Mouse (Mus musculus) CH12.LX (cell line): ENCODE measurements around the gene Ldlrad2. TPM values are rescaled to one million over a fixed set of nuclear protein-coding genes. Genes with fewer than 3 reads are reported as not detected.

ENCODE experiments used
- DNase-seq: peaks from one replicate; pipeline ENCODE4 v3.0.0-alpha.2; 2013; ENCODE audit errors: extremely low read depth
- H3K27ac ChIP-seq: 2 replicates; pipeline ENCODE4 v1.5.1; 2012; ENCODE audit warnings: low read depth, mild to moderate bottlenecking, control low read depth, moderate library complexity; ENCODE audit not compliant: insufficient read depth
- H3K27me3 ChIP-seq: replicated peaks from 2 replicates; pipeline ENCODE3; 2012; ENCODE audit warnings: inconsistent platforms
- H3K36me3 ChIP-seq, 2 experiments: replicated peaks in 1 of 2; 2 replicates each; pipeline versions ENCODE3 to v1.6.1; 2012; ENCODE audit warnings: inconsistent platforms in 1 of 2, low read length in 1 of 2, mild to moderate bottlenecking in 1 of 2, mixed read lengths in 1 of 2, moderate library complexity in 1 of 2; ENCODE audit not compliant: control insufficient read depth in 1 of 2, insufficient read depth in 1 of 2
- H3K4me1 ChIP-seq, 2 experiments: 2 replicates each; pipeline ENCODE4 v1.6.1; 2012; ENCODE audit warnings: inconsistent platforms in 1 of 2, moderate library complexity in 1 of 2; ENCODE audit not compliant: insufficient read depth in 2 of 2, control insufficient read depth in 1 of 2
- H3K4me2 ChIP-seq: 2 replicates; pipeline ENCODE4 v1.6.1; 2012; ENCODE audit warnings: low read depth, mild to moderate bottlenecking, control low read depth; ENCODE audit not compliant: poor library complexity, insufficient read depth, severe bottlenecking
- H3K4me3 ChIP-seq, 3 experiments: fragments of 150-350 bp in 1 of 3; sonication (generic) in 1 of 3; replicated peaks in 1 of 3; 2 replicates each; pipeline versions ENCODE3 to v1.5.1; 2011 to 2012; ENCODE audit warnings: low read depth in 2 of 3, low read length in 2 of 3, mild to moderate bottlenecking in 2 of 3, moderate library complexity in 2 of 3, control low read depth in 1 of 3, improper control_type of control experiment in 1 of 3, inconsistent platforms in 1 of 3, mixed read lengths in 1 of 3; ENCODE audit not compliant: poor library complexity in 1 of 3
- H3K79me2 ChIP-seq: replicated peaks from 2 replicates; pipeline ENCODE4 v1.6.1; 2012; ENCODE audit warnings: mild to moderate bottlenecking, moderate library complexity; ENCODE audit not compliant: control insufficient read depth, poor library complexity, insufficient read depth, severe bottlenecking; ENCODE audit errors: extremely low read depth
- H3K9ac ChIP-seq: 2 replicates; pipeline ENCODE4 v1.6.1; 2012; ENCODE audit warnings: low read depth, mild to moderate bottlenecking, control low read depth, moderate library complexity; ENCODE audit not compliant: insufficient read depth
- H3K9me3 ChIP-seq: replicated peaks from 2 replicates; pipeline ENCODE3; 2012; ENCODE audit warnings: low read length, inconsistent platforms, mixed read lengths
- BHLHE40 ChIP-seq: IDR thresholded peaks from 2 replicates; pipeline ENCODE4 v1.6.1; 2011; ENCODE audit warnings: mild to moderate bottlenecking, low read depth, low read length, improper control_type of control experiment
- E2F4 ChIP-seq: IDR thresholded peaks from 2 replicates; pipeline ENCODE4 v1.6.1; 2011; ENCODE audit warnings: low read depth, low read length, improper control_type of control experiment; ENCODE audit not compliant: insufficient replicate concordance
- ELF1 ChIP-seq: IDR thresholded peaks from 2 replicates; pipeline ENCODE4 v1.6.1; 2014; ENCODE audit warnings: low read depth, mild to moderate bottlenecking, inconsistent platforms, low read length, improper control_type of control experiment
- ETS1 ChIP-seq: conservative IDR thresholded peaks from 2 replicates; pipeline ENCODE4 v1.6.1; 2012; ENCODE audit warnings: low read depth, mild to moderate bottlenecking, inconsistent platforms, low read length, improper control_type of control experiment, moderate library complexity
- GABPA ChIP-seq: IDR thresholded peaks from 2 replicates; pipeline ENCODE4 v1.6.1; 2012; ENCODE audit warnings: low read depth, low read length, improper control_type of control experiment, inconsistent platforms; ENCODE audit not compliant: insufficient replicate concordance
- HCFC1 ChIP-seq: IDR thresholded peaks from 2 replicates; pipeline ENCODE4 v1.6.1; 2012; ENCODE audit warnings: low read depth, mild to moderate bottlenecking, inconsistent platforms, low read length, improper control_type of control experiment
- IRF4 ChIP-seq: IDR thresholded peaks from 2 replicates; pipeline ENCODE4 v1.6.1; 2014; ENCODE audit warnings: low read depth, mild to moderate bottlenecking, inconsistent platforms, low read length, improper control_type of control experiment
- MAZ ChIP-seq: IDR thresholded peaks from 2 replicates; pipeline ENCODE4 v1.6.1; 2012; ENCODE audit warnings: low read depth, mild to moderate bottlenecking, inconsistent platforms, low read length, improper control_type of control experiment, moderate library complexity
- NELFE ChIP-seq: IDR thresholded peaks from 2 replicates; pipeline ENCODE4 v1.6.1; 2011; ENCODE audit warnings: low read depth, low read length, improper control_type of control experiment
- NRF1 ChIP-seq: IDR thresholded peaks from 2 replicates; pipeline ENCODE4 v1.6.1; 2014; ENCODE audit warnings: low read depth, mild to moderate bottlenecking, inconsistent platforms, low read length, improper control_type of control experiment, moderate library complexity
- POLR2AphosphoS2 ChIP-seq: IDR thresholded peaks from 2 replicates; pipeline ENCODE4 v1.6.1; 2011; ENCODE audit warnings: low read depth, low read length, improper control_type of control experiment
- RCOR1 ChIP-seq: conservative IDR thresholded peaks from 2 replicates; pipeline ENCODE4 v1.6.1; 2012; ENCODE audit warnings: low read depth, mild to moderate bottlenecking, inconsistent platforms, low read length, improper control_type of control experiment
- SMC3 ChIP-seq: IDR thresholded peaks from 2 replicates; pipeline ENCODE4 v1.6.1; 2011; ENCODE audit warnings: low read depth, low read length, improper control_type of control experiment
- USF2 ChIP-seq: conservative IDR thresholded peaks from 2 replicates; pipeline ENCODE4 v1.6.1; 2011; ENCODE audit warnings: low read depth, low read length, improper control_type of control experiment
- ZC3H11A ChIP-seq: IDR thresholded peaks from 2 replicates; pipeline ENCODE4 v1.6.1; 2012; ENCODE audit warnings: low read depth, mild to moderate bottlenecking, inconsistent platforms, low read length, improper control_type of control experiment
- ZMIZ1 ChIP-seq: IDR thresholded peaks from 2 replicates; pipeline ENCODE4 v1.6.1; 2012; ENCODE audit warnings: low read depth, mild to moderate bottlenecking, inconsistent platforms, low read length, improper control_type of control experiment
- dilution Hi-C: fragments of 300-500 bp; cut with MboI; formaldehyde crosslinking; loops from 2 replicates; pipeline ENCODE4 v1.14.3; 2020; ENCODE audit warnings: low sequenced_read_pairs; ENCODE audit not compliant: extremely low pct_unique_long_range_greater_than_20kb, extremely low pct_ligation_motif_present
- in situ Hi-C: fragments of 300-500 bp; cut with MboI; formaldehyde crosslinking; loops from 3 replicates; pipeline ENCODE4 v1.14.3; 2019; ENCODE audit warnings: low sequenced_read_pairs, low pct_ligation_motif_present, low pct_unique_long_range_greater_than_20kb, mixed read lengths
- polyA plus RNA-seq: library from polyadenylated mRNA; unstranded; fragments of >175 nt; gene quantifications from 2 replicates; pipeline ENCODE4 v1.2.1, GENCODE M21; 2012; ENCODE audit warnings: low read depth; ENCODE audit not compliant: insufficient read length
- total RNA-seq, 2 experiments: library from RNA; depleted of rRNA; stranded (reverse); fragments of 300-350 nt in 1 of 2; fragments of >200 nt in 1 of 2; gene quantifications; 2 replicates each; pipeline ENCODE4 v1.2.3; 2012 to 2014

Ldlrad2 gene
- total and polyA plus RNA-seq, 3 experiments: not detected

- H3K27ac ChIP-seq: no peak overlapping the region
- dilution Hi-C loops: no loop called here
- TF ChIP-seq SMC3: no peak
- no peak for TF ChIP-seq ZMIZ1
- TF ChIP-seq GABPA: no peak
- no peak for TF ChIP-seq USF2
- no peak for TF ChIP-seq ZC3H11A
- TF ChIP-seq NRF1: no peak
- no peak for TF ChIP-seq ETS1
- TF ChIP-seq POLR2AphosphoS2: no peak
- TF ChIP-seq RCOR1: no peak
- TF ChIP-seq IRF4: no peak
- TF ChIP-seq, all 38 proteins: peak for 0
- peaks cover 0 to 93% of the 10 kb centered on the region in 2 experiments for H3K36me3 ChIP-seq
- H3K9ac ChIP-seq: no peak overlapping the region
- H3K27me3 ChIP-seq: no peaks in the 10 kb centered on the region
- H3K4me3 ChIP-seq: no peak overlapping the region
- no peak for DNase-seq
- H3K9me3 ChIP-seq: no peaks in the 10 kb centered on the region
- in situ Hi-C loops: no loop called here
- H3K79me2 ChIP-seq: no peaks in the 10 kb centered on the region
- H3K4me1 ChIP-seq: peaks cover 0 to 18% of the 10 kb centered on the region in 2 experiments; a peak in 3 of 4 replicates
- H3K4me2 ChIP-seq: no peak overlapping the region
Observed at GRCm38 (mm10) chr4:137540356-137540755, 34.0 kb downstream of the Ldlrad2 start.

DNA sequence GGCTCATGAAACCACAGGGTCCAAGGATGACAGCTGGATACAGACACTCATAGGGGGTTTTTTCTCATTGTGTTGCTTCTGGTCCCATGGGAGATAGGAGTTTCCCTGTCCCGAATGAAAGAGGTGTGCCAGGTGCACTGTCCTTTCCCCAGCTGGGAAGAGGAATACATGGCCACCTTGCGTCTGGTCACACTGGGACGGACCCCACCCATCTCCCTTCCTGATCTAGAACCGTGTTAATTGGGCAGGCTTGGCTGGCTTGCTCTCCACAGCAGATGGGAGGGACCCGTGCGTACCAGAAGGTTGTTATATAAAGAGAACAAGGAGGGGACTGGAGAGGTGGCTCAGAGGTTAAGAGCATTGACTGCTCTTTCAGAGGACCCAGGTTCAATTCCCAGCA lies 46.5 kb downstream of the Ldlrad2 start:
- no peak for TF ChIP-seq MAZ
- TF ChIP-seq NRF1: no peak
- no peak for TF ChIP-seq BHLHE40
- no peak for TF ChIP-seq NELFE
- no peak for TF ChIP-seq HCFC1
- no peak for TF ChIP-seq ZMIZ1
- no peak for TF ChIP-seq ETS1
- TF ChIP-seq ELF1: no peak
- no peak for TF ChIP-seq E2F4
- no peak for TF ChIP-seq IRF4
- in situ Hi-C loops: no loop called here
- H3K79me2 ChIP-seq: no peaks in the 10 kb centered on the region

More for the DNA sequence above, 46.5 kb downstream of the Ldlrad2 start:
- Histone ChIP-seq H3K4me3 (no peak overlapping the region), H3K27me3 (no peaks in the 10 kb centered on the region), H3K27ac (no peak overlapping the region), H3K9ac (no peak overlapping the region), H3K9me3 (no peaks in the 10 kb centered on the region), H3K36me3 (peaks cover 0 to 60% of the 10 kb centered on the region in 2 experiments), H3K4me2 (no peak overlapping the region), H3K4me1 (peaks cover 0 to 14% of the 10 kb centered on the region in 2 experiments; a peak in 2 of 4 replicates)
- DNase-seq: no peak
- dilution Hi-C loops: no loop called here
